Mouse (Mus musculus): ENCODE measurements around the gene Gucy1b2. TPM values are rescaled to one million over a fixed set of nuclear protein-coding genes. Genes with fewer than 3 reads are reported as not detected.

Gene Gucy1b2
- polyA plus RNA-seq (2016; fragmentation: Nextera tagmentation; extraction: Ambion mirVana): 0.08 and 0.23 TPM in 2 replicates

GRCm38 (mm10) chr14:62456239-62456747 is at the start of gene Gucy1b2:
TSS of gene Gucy1b2 (minus strand) at chr14:62456289.
- ATAC-seq (ENCODE audit: insufficient number of reproducible peaks, insufficient read depth, low FRiP score, low TSS enrichment): no peak
- H3K9ac ChIP-seq: no peak within 1 kb of the TSS
- no peak within 1 kb of the TSS for H3K4me3 ChIP-seq
- no peaks in the 10 kb centered on the region for H3K9me3 ChIP-seq
- WGBS: 56% methylated on average over 9 of the region's 9 CpGs
- no peak within 1 kb of the TSS for H3K4me2 ChIP-seq (replicated peaks)
- no peaks in the 10 kb centered on the region for H3K4me1 ChIP-seq
- H3K27me3 ChIP-seq: no peaks in the 10 kb centered on the region
- H3K36me3 ChIP-seq: no peaks in the 10 kb centered on the region
- no peak within 1 kb of the TSS for H3K27ac ChIP-seq

- no peaks in the 10 kb centered on the region for H3K27me3 ChIP-seq
- no peak overlapping the region for H3K9ac ChIP-seq
- ATAC-seq (ENCODE audit: insufficient number of reproducible peaks, insufficient read depth, low FRiP score, low TSS enrichment): no peak
- H3K9me3 ChIP-seq: no peaks in the 10 kb centered on the region
- no peak overlapping the region for H3K27ac ChIP-seq
- H3K4me3 ChIP-seq: no peak overlapping the region
- H3K4me2 ChIP-seq (replicated peaks): no peak overlapping the region
- no peaks in the 10 kb centered on the region for H3K36me3 ChIP-seq
- H3K4me1 ChIP-seq: no peaks in the 10 kb centered on the region
- WGBS: 80% methylated on average over 7 of the region's 7 CpGs
Observed at GRCm38 (mm10) chr14:62497391-62497790, 41.3 kb upstream of the Gucy1b2 start.

GRCm38 (mm10) chr14:62496501-62496900 is 40.4 kb upstream of the Gucy1b2 start:
- H3K4me3 ChIP-seq: no peak overlapping the region
- no peak for ATAC-seq (ENCODE audit: insufficient number of reproducible peaks, insufficient read depth, low FRiP score, low TSS enrichment)
- H3K4me2 ChIP-seq (replicated peaks): no peak overlapping the region
- no peak overlapping the region for H3K9ac ChIP-seq
- no peaks in the 10 kb centered on the region for H3K4me1 ChIP-seq
- 57% methylated on average over 1 of the region's 1 CpGs for whole genome bisulfite sequencing
- H3K36me3 ChIP-seq: no peaks in the 10 kb centered on the region
- H3K9me3 ChIP-seq: no peaks in the 10 kb centered on the region
- H3K27ac ChIP-seq: no peak overlapping the region
- no peaks in the 10 kb centered on the region for H3K27me3 ChIP-seq

- H3K27ac ChIP-seq: no peak overlapping the region
- H3K9ac ChIP-seq: no peak overlapping the region
- no peaks in the 10 kb centered on the region for H3K27me3 ChIP-seq
- H3K4me1 ChIP-seq: no peaks in the 10 kb centered on the region
- H3K36me3 ChIP-seq: no peaks in the 10 kb centered on the region
- H3K9me3 ChIP-seq: no peaks in the 10 kb centered on the region
- no peak for ATAC-seq (ENCODE audit: insufficient number of reproducible peaks, insufficient read depth, low FRiP score, low TSS enrichment)
- WGBS: 72% methylated on average over 5 of the region's 5 CpGs
- H3K4me2 ChIP-seq (replicated peaks): no peak overlapping the region
- no peak overlapping the region for H3K4me3 ChIP-seq
Observed at GRCm38 (mm10) chr14:62493456-62493855, 37.4 kb upstream of the Gucy1b2 start.

DNA sequence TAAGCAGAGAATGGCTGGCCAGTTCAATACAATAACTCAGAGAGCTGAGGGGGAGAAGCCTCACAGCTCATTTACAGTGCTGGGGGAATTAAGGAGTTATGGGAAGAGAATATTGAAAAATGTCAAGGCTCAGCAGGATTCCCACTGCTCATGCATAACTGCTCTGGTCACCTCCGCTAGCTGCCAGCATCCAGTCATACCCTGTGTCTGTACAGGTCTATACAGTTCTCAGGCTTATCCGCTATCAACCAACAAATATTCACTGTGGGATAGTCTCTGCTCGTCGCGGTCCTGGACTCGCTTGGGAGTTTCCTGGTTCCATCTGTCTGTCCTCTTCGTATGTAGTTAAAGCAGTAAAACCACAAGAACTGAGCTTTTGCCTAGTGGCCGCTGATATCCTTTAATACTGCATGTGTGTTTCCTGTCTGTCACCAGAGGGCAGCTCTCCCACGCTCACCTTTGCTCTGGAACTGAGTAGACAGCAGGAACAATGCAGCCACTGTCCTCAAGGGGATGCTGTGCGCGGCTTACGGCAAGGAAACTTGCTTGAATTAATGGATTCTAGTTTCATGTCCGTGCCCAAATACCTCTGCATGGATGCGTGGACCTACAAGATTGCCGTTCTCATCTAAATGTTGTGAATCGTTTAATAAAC is 36.2 kb upstream of the Gucy1b2 start:
- Histone ChIP-seq H3K9ac (no peak overlapping the region), H3K27ac (no peak overlapping the region), H3K4me2 (replicated peaks) (no peak overlapping the region), H3K27me3 (no peaks in the 10 kb centered on the region), H3K4me3 (no peak overlapping the region), H3K9me3 (no peaks in the 10 kb centered on the region), H3K4me1 (no peaks in the 10 kb centered on the region), H3K36me3 (no peaks in the 10 kb centered on the region)
- WGBS: 34% methylated on average over 16 of the region's 16 CpGs
- peak; percentile 60; the same call in 1 of the 2 replicates for ATAC-seq (ENCODE audit: insufficient number of reproducible peaks, insufficient read depth, low FRiP score, low TSS enrichment)

DNA sequence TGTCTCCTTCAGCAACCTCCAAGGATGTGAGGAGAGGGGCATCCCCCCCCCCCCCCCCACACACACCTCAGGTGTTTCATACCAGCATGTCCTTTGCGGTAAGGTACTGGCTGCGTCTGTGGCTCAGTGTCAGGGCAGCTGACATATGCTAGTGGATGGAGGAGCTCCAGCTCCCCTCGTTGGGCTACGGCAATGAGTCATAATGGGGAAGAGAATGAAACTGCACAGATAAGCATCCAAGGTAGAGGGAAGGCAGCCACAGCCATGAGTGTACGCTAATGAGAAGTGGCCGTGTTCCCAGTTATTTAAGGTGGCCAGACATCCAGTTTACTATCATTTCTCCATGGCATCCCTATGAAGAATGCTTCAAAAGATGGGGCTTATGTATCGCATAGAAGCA is 32.2 kb upstream of the Gucy1b2 start:
- no peaks in the 10 kb centered on the region for H3K27me3 ChIP-seq
- H3K4me1 ChIP-seq: no peaks in the 10 kb centered on the region
- no peak overlapping the region for H3K4me3 ChIP-seq
- H3K27ac ChIP-seq: no peak overlapping the region
- WGBS: 93% methylated on average over 7 of the region's 7 CpGs
- no peaks in the 10 kb centered on the region for H3K9me3 ChIP-seq
- no peaks in the 10 kb centered on the region for H3K36me3 ChIP-seq
- ATAC-seq (ENCODE audit: insufficient number of reproducible peaks, insufficient read depth, low FRiP score, low TSS enrichment): no peak
- no peak overlapping the region for H3K9ac ChIP-seq
- no peak overlapping the region for H3K4me2 ChIP-seq (replicated peaks)

DNA sequence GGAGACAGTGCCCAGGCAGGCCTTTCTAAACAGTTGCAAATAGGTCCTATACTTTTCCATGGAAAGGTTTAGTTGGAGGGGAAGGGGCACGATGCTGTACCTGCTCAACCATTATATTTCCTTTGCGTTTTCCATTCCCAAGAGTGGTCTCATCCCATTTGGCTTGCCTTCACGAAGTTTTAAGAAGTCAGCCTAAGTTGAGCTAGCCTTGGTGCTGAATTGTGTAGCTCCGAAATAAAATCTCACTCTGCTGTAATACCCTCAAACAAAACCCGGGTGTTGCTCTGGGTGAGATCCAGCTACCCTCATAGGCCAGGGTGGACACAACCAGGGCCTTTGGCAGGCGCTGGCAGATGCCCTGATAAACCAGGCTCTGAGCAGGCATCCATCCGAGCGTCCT is 25.3 kb upstream of the Gucy1b2 start:
- Histone ChIP-seq H3K36me3 (no peaks in the 10 kb centered on the region), H3K9ac (no peak overlapping the region), H3K4me3 (no peak overlapping the region), H3K27ac (no peak overlapping the region), H3K4me1 (no peaks in the 10 kb centered on the region; the same call in 1 of the 2 replicates), H3K4me2 (replicated peaks) (no peak overlapping the region), H3K27me3 (0 out of 2 replicates have a peak, but pooled peaks cover 3% of the 10 kb centered on the region), H3K9me3 (no peaks in the 10 kb centered on the region)
- no peak for ATAC-seq (ENCODE audit: insufficient number of reproducible peaks, insufficient read depth, low FRiP score, low TSS enrichment)
- 49% methylated on average over 8 of the region's 8 CpGs for WGBS

DNA sequence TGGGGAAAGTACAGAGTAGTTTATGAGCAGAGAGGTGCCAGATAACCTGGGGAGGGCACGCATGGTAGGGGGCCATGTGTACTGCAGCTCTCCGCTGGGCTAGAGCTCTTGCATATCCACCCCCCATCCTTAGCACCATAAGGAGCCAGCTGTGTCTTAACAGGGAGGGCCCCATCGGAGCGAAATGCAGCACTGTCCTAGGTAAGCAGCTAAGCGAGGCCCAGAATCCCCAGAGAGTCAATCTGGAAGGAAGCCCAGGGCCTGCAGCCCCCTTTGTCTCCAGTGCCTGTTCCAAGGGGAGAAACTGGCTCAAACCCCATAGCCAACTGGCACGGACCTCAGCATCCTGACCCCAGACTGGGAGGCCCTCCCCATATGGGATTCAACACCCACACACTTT is 23.3 kb upstream of the Gucy1b2 start:
- Histone ChIP-seq H3K9me3 (no peaks in the 10 kb centered on the region), H3K4me3 (no peak overlapping the region), H3K4me2 (replicated peaks) (no peak overlapping the region), H3K27me3 (0 out of 2 replicates have a peak, but pooled peaks cover 3% of the 10 kb centered on the region), H3K36me3 (no peaks in the 10 kb centered on the region), H3K9ac (no peak overlapping the region), H3K4me1 (no peaks in the 10 kb centered on the region; the same call in 1 of the 2 replicates), H3K27ac (no peak overlapping the region)
- no peak for ATAC-seq (ENCODE audit: insufficient number of reproducible peaks, insufficient read depth, low FRiP score, low TSS enrichment)
- WGBS: 53% methylated on average over 6 of the region's 6 CpGs

- Histone ChIP-seq H3K4me1 (no peaks in the 10 kb centered on the region), H3K36me3 (no peaks in the 10 kb centered on the region), H3K4me2 (replicated peaks) (no peak overlapping the region), H3K4me3 (no peak overlapping the region), H3K27ac (no peak overlapping the region), H3K9me3 (no peaks in the 10 kb centered on the region), H3K27me3 (no peaks in the 10 kb centered on the region), H3K9ac (no peak overlapping the region)
- ATAC-seq (ENCODE audit: insufficient number of reproducible peaks, insufficient read depth, low FRiP score, low TSS enrichment): no peak
- WGBS: 63% methylated on average over 1 of the region's 1 CpGs
Observed at GRCm38 (mm10) chr14:62474481-62474880, 18.4 kb upstream of the Gucy1b2 start.

- H3K4me2 ChIP-seq (replicated peaks): no peak overlapping the region
- H3K4me1 ChIP-seq: no peaks in the 10 kb centered on the region
- H3K27me3 ChIP-seq: no peaks in the 10 kb centered on the region
- H3K4me3 ChIP-seq: no peak overlapping the region
- no peak overlapping the region for H3K27ac ChIP-seq
- ATAC-seq (ENCODE audit: insufficient number of reproducible peaks, insufficient read depth, low FRiP score, low TSS enrichment): no peak
- H3K9me3 ChIP-seq: no peaks in the 10 kb centered on the region
- no peaks in the 10 kb centered on the region for H3K36me3 ChIP-seq
- WGBS: 76% methylated on average over 2 of the region's 2 CpGs
- no peak overlapping the region for H3K9ac ChIP-seq
Observed at GRCm38 (mm10) chr14:62472061-62472460, 16.0 kb upstream of the Gucy1b2 start.

- H3K36me3 ChIP-seq: no peaks in the 10 kb centered on the region
- H3K4me2 ChIP-seq (replicated peaks): no peak overlapping the region
- no peaks in the 10 kb centered on the region for H3K27me3 ChIP-seq
- WGBS: 86% methylated on average over 5 of the region's 5 CpGs
- H3K9ac ChIP-seq: no peak overlapping the region
- no peak overlapping the region for H3K4me3 ChIP-seq
- ATAC-seq (ENCODE audit: insufficient number of reproducible peaks, insufficient read depth, low FRiP score, low TSS enrichment): no peak
- H3K4me1 ChIP-seq: 0 out of 2 replicates have a peak, but pooled peaks cover 5% of the 10 kb centered on the region
- H3K9me3 ChIP-seq: no peaks in the 10 kb centered on the region
- no peak overlapping the region for H3K27ac ChIP-seq
Observed at GRCm38 (mm10) chr14:62468753-62469125, 12.7 kb upstream of the Gucy1b2 start.

DNA sequence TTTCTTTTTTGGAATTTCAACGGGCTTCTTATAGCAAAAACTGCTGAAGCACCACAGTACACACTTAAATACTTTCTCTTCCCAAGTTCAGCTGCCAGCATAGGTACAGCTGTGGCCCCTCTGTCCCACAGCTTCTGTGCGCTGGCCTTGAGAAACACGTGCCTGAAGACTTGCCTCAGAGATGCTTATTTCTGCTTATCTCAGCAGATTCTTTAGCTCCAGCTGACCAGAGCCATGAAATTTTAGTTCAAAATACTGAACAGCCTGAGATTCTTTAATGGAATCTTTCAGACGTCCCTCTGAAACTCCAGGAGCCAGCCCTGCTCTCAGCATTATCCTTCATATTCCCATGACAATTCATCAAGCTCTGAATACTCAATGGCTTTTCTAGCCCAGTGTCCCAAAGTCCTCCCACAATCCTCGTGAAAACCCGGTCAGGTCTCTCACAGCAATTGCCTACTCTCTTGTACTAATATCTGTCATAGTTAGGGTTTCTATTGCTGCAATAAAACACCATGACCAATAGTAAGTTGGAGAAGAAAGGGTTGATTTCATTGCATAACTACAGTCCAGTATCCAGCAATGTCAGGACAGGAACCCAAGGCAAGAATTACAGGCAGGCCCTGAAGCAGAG is 12.1 kb upstream of the Gucy1b2 start:
- 0 out of 2 replicates have a peak, but pooled peaks cover 5% of the 10 kb centered on the region for H3K4me1 ChIP-seq
- H3K36me3 ChIP-seq: no peaks in the 10 kb centered on the region
- no peak for ATAC-seq (ENCODE audit: insufficient number of reproducible peaks, insufficient read depth, low FRiP score, low TSS enrichment)
- H3K4me2 ChIP-seq (replicated peaks): no peak overlapping the region
- WGBS: 70% methylated on average over 6 of the region's 6 CpGs
- no peaks in the 10 kb centered on the region for H3K9me3 ChIP-seq
- no peak overlapping the region for H3K9ac ChIP-seq
- no peaks in the 10 kb centered on the region for H3K27me3 ChIP-seq
- no peak overlapping the region for H3K27ac ChIP-seq
- H3K4me3 ChIP-seq: no peak overlapping the region
